Mouse (Mus musculus): ENCODE measurements around the gene Rbfox3. TPM values are rescaled to one million over a fixed set of nuclear protein-coding genes. Genes with fewer than 3 reads are reported as not detected.

Gene Rbfox3
- polyA plus RNA-seq, 1 experiment from 2014 or later = 0.69 TPM

GRCm38 (mm10) chr11:118832793-118833481 lies 78.5 kb downstream of the Rbfox3 start:
- Histone ChIP-seq H3K9me3 (replicated peaks; ENCODE audit: control insufficient read depth, low read length) (no peaks in the 10 kb centered on the region), H3K9ac (ENCODE audit: low read depth, low read length) (no peak overlapping the region), H3K27ac (ENCODE audit: low read depth, low read length) (no peak overlapping the region), H3K4me2 (no peak overlapping the region), H3K4me1 (ENCODE audit: control insufficient read depth, insufficient read depth, low read length) (no peaks in the 10 kb centered on the region), H3K4me3 (ENCODE audit: low read depth, low read length) (no peak overlapping the region), H3K27me3 (ENCODE audit: control insufficient read depth, insufficient read depth, low read length) (peaks cover 2% of the 10 kb centered on the region; the same call in 1 of the 2 replicates), H3K36me3 (ENCODE audit: control insufficient read depth, insufficient read depth, low read length) (no peaks in the 10 kb centered on the region)
- 75% methylated on average over 10 of the region's 10 CpGs for WGBS (ENCODE audit: insufficient replicate concordance)
- no peak for ATAC-seq (replicated peaks; ENCODE audit: insufficient number of reproducible peaks, low FRiP score, low TSS enrichment)

- WGBS (ENCODE audit: insufficient replicate concordance) = 61% methylated on average over 7 of the region's 7 CpGs
- Histone ChIP-seq H3K9me3 (replicated peaks; ENCODE audit: control insufficient read depth, low read length) (no peaks in the 10 kb centered on the region), H3K4me3 (ENCODE audit: low read depth, low read length) (no peak overlapping the region), H3K36me3 (ENCODE audit: control insufficient read depth, insufficient read depth, low read length) (no peaks in the 10 kb centered on the region), H3K4me2 (no peak overlapping the region), H3K9ac (ENCODE audit: low read depth, low read length) (no peak overlapping the region), H3K27me3 (ENCODE audit: control insufficient read depth, insufficient read depth, low read length) (peaks cover 2% of the 10 kb centered on the region; the same call in 1 of the 2 replicates), H3K27ac (ENCODE audit: low read depth, low read length) (no peak overlapping the region), H3K4me1 (ENCODE audit: control insufficient read depth, insufficient read depth, low read length) (no peaks in the 10 kb centered on the region)
- no peak for ATAC-seq (replicated peaks; ENCODE audit: insufficient number of reproducible peaks, low FRiP score, low TSS enrichment)
These were observed 79.7 kb downstream of the Rbfox3 start for GRCm38 (mm10) chr11:118831730-118832129.

GRCm38 (mm10) chr11:118825280-118826094 lies 85.9 kb downstream of the Rbfox3 start:
- Histone ChIP-seq H3K9me3 (replicated peaks; ENCODE audit: control insufficient read depth, low read length) (no peaks in the 10 kb centered on the region), H3K4me3 (ENCODE audit: low read depth, low read length) (no peak overlapping the region), H3K4me1 (ENCODE audit: control insufficient read depth, insufficient read depth, low read length) (no peaks in the 10 kb centered on the region), H3K27ac (ENCODE audit: low read depth, low read length) (no peak overlapping the region), H3K9ac (ENCODE audit: low read depth, low read length) (no peak overlapping the region), H3K36me3 (ENCODE audit: control insufficient read depth, insufficient read depth, low read length) (no peaks in the 10 kb centered on the region), H3K27me3 (ENCODE audit: control insufficient read depth, insufficient read depth, low read length) (no peaks in the 10 kb centered on the region), H3K4me2 (no peak overlapping the region)
- ATAC-seq (replicated peaks; ENCODE audit: insufficient number of reproducible peaks, low FRiP score, low TSS enrichment) = no peak
- 59% methylated on average over 25 of the region's 25 CpGs for WGBS (ENCODE audit: insufficient replicate concordance)

- no peaks in the 10 kb centered on the region for H3K27me3 ChIP-seq (ENCODE audit: control insufficient read depth, insufficient read depth, low read length)
- H3K27ac ChIP-seq (ENCODE audit: low read depth, low read length) = no peak overlapping the region
- no peak overlapping the region for H3K4me3 ChIP-seq (ENCODE audit: low read depth, low read length)
- H3K4me1 ChIP-seq (ENCODE audit: control insufficient read depth, insufficient read depth, low read length) = no peaks in the 10 kb centered on the region
- H3K9me3 ChIP-seq (replicated peaks; ENCODE audit: control insufficient read depth, low read length) = no peaks in the 10 kb centered on the region
- H3K4me2 ChIP-seq = no peak overlapping the region
- no peak overlapping the region for H3K9ac ChIP-seq (ENCODE audit: low read depth, low read length)
- WGBS (ENCODE audit: insufficient replicate concordance) = 54% methylated on average over 2 of the region's 2 CpGs
- H3K36me3 ChIP-seq (ENCODE audit: control insufficient read depth, insufficient read depth, low read length) = no peaks in the 10 kb centered on the region
- no peak for ATAC-seq (replicated peaks; ENCODE audit: insufficient number of reproducible peaks, low FRiP score, low TSS enrichment)
These were observed 90.0 kb downstream of the Rbfox3 start for GRCm38 (mm10) chr11:118821353-118821752.

- Histone ChIP-seq H3K9me3 (replicated peaks; ENCODE audit: control insufficient read depth, low read length) (no peaks in the 10 kb centered on the region), H3K36me3 (ENCODE audit: control insufficient read depth, insufficient read depth, low read length) (no peaks in the 10 kb centered on the region), H3K9ac (ENCODE audit: low read depth, low read length) (no peak overlapping the region), H3K27ac (ENCODE audit: low read depth, low read length) (no peak overlapping the region), H3K27me3 (ENCODE audit: control insufficient read depth, insufficient read depth, low read length) (no peaks in the 10 kb centered on the region), H3K4me3 (ENCODE audit: low read depth, low read length) (no peak overlapping the region), H3K4me2 (no peak overlapping the region), H3K4me1 (ENCODE audit: control insufficient read depth, insufficient read depth, low read length) (no peaks in the 10 kb centered on the region)
- no peak for ATAC-seq (replicated peaks; ENCODE audit: insufficient number of reproducible peaks, low FRiP score, low TSS enrichment)
- 90% methylated on average over 8 of the region's 8 CpGs for WGBS (ENCODE audit: insufficient replicate concordance)
These were observed 92.9 kb downstream of the Rbfox3 start for GRCm38 (mm10) chr11:118818528-118818927.

- Histone ChIP-seq H3K4me1 (ENCODE audit: control insufficient read depth, insufficient read depth, low read length) (no peaks in the 10 kb centered on the region), H3K36me3 (ENCODE audit: control insufficient read depth, insufficient read depth, low read length) (no peaks in the 10 kb centered on the region), H3K9ac (ENCODE audit: low read depth, low read length) (no peak overlapping the region), H3K27me3 (ENCODE audit: control insufficient read depth, insufficient read depth, low read length) (no peaks in the 10 kb centered on the region), H3K4me2 (no peak overlapping the region), H3K9me3 (replicated peaks; ENCODE audit: control insufficient read depth, low read length) (no peaks in the 10 kb centered on the region), H3K27ac (ENCODE audit: low read depth, low read length) (no peak overlapping the region), H3K4me3 (ENCODE audit: low read depth, low read length) (no peak overlapping the region)
- ATAC-seq (replicated peaks; ENCODE audit: insufficient number of reproducible peaks, low FRiP score, low TSS enrichment) = no peak
- WGBS (ENCODE audit: insufficient replicate concordance) = 72% methylated on average over 5 of the region's 5 CpGs
These were observed 96.3 kb downstream of the Rbfox3 start for GRCm38 (mm10) chr11:118815118-118815517.

GRCm38 (mm10) chr11:118813942-118814341 lies 97.5 kb downstream of the Rbfox3 start:
- H3K4me3 ChIP-seq (ENCODE audit: low read depth, low read length) = no peak overlapping the region
- no peaks in the 10 kb centered on the region for H3K36me3 ChIP-seq (ENCODE audit: control insufficient read depth, insufficient read depth, low read length)
- H3K9ac ChIP-seq (ENCODE audit: low read depth, low read length) = no peak overlapping the region
- no peak overlapping the region for H3K4me2 ChIP-seq
- no peaks in the 10 kb centered on the region for H3K4me1 ChIP-seq (ENCODE audit: control insufficient read depth, insufficient read depth, low read length)
- 72% methylated on average over 11 of the region's 11 CpGs for WGBS (ENCODE audit: insufficient replicate concordance)
- no peaks in the 10 kb centered on the region for H3K9me3 ChIP-seq (replicated peaks; ENCODE audit: control insufficient read depth, low read length)
- ATAC-seq (replicated peaks; ENCODE audit: insufficient number of reproducible peaks, low FRiP score, low TSS enrichment) = no peak
- no peaks in the 10 kb centered on the region for H3K27me3 ChIP-seq (ENCODE audit: control insufficient read depth, insufficient read depth, low read length)
- H3K27ac ChIP-seq (ENCODE audit: low read depth, low read length) = no peak overlapping the region

GRCm38 (mm10) chr11:118811404-118811803 lies 100.0 kb downstream of the Rbfox3 start:
- no peaks in the 10 kb centered on the region for H3K9me3 ChIP-seq (replicated peaks; ENCODE audit: control insufficient read depth, low read length)
- no peaks in the 10 kb centered on the region for H3K4me1 ChIP-seq (ENCODE audit: control insufficient read depth, insufficient read depth, low read length)
- H3K36me3 ChIP-seq (ENCODE audit: control insufficient read depth, insufficient read depth, low read length) = no peaks in the 10 kb centered on the region
- no peak overlapping the region for H3K9ac ChIP-seq (ENCODE audit: low read depth, low read length)
- ATAC-seq (replicated peaks; ENCODE audit: insufficient number of reproducible peaks, low FRiP score, low TSS enrichment) = no peak
- H3K27me3 ChIP-seq (ENCODE audit: control insufficient read depth, insufficient read depth, low read length) = no peaks in the 10 kb centered on the region
- no peak overlapping the region for H3K4me2 ChIP-seq
- 83% methylated on average over 7 of the region's 7 CpGs for WGBS (ENCODE audit: insufficient replicate concordance)
- H3K27ac ChIP-seq (ENCODE audit: low read depth, low read length) = no peak overlapping the region
- no peak overlapping the region for H3K4me3 ChIP-seq (ENCODE audit: low read depth, low read length)
